Mouse (Mus musculus): ENCODE measurements around the gene Spata31d1a. TPM values are rescaled to one million over a fixed set of nuclear protein-coding genes. Genes with fewer than 3 reads are reported as not detected.

Gene Spata31d1a
- polyA plus RNA-seq (2017; shearing (Covaris generic)): not detected

DNA sequence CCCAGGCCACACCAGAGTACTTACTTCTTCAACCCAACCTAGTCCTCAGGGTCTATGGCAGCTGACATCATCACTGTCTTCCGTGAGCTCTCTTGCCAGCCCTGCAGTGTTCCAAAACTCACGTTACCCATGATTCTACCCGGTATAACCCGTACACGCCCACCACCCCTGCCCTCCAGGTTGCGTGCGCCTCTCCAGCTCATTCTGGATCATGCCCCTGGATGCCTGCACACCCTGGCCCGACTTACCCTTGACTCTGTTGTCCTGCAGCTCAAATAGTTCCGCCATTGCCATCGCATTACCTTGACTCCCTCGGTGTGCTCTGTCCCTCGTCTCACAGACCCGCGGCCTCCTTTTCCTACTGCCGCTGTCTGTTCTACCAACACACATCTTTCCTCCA, at the start of gene Spata31d1a:
TSS of gene Spata31d1a (minus strand) at position 101 of the 400 bp plus-strand sequence.

DNA sequence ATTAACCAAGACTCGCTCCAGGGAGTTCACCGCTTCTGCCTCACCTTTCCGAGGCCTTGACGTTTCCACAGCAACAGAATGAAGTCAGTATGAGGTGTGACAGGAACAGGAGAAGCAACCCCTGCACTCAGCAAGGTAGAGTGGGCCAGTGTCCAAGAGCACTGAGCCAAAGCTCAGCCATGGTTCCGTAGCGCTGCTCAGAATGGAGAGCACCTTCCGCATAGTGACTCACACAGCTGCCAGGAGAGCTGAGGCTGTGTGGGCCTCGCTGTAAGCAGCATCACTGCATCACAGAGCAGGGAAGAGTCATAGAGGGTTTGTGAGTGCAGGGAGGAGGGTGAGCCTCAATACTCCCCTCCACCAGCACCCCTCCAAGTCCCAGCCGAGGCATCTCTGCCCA, 36.6 kb upstream of the Spata31d1a start, which contains the start of gene 1700014D04Rik:
TSS of gene 1700014D04Rik (minus strand) at position 42 of the 400 bp plus-strand sequence.

DNA sequence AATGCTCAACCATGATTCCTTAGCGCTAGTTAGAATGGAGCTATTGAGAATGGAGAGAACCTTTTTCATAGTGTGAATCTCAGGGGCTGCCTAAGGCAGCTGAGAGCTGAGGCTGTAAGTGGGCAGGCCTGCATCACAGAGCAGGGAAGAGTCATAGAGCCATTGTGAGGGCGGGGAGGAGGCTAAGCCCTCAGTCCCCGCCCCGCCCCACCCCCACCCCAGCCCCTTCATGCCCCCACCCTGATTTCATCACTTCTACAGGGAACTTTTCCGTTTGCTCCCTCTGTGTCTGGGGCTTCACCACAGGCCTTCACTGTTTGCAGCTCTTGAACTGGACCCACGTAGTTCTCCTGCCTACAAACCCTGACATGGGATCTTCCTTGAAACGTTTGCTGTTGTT, 21.5 kb upstream of the Spata31d1a start, which contains the start of gene Spata31d1d:
TSS of gene Spata31d1d (minus strand) at position 101 of the 400 bp plus-strand sequence.

DNA sequence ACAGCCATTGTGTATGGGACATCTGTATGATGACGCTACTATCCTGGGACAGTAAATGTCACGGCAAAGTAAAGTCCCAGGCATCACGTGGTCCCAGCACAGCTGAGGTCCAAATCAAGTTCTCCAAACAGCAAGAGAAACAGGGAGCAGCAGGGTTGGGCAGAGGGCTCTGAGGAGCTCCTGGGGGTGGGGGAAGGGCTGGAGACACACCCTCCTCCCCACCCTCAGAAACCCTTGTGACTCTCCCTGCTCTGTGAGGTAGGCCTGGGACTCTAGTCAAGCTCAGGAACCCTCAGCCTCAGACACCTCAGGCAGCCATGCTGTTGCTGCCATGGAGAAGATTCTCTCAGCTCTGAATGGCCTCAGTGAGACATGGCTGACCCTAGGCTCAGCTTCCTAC, 1.9 kb upstream of the Spata31d1a start, which contains the start of gene Spata31d1b:
TSS of gene Spata31d1b (plus strand) at position 301 of the 400 bp plus-strand sequence.

DNA sequence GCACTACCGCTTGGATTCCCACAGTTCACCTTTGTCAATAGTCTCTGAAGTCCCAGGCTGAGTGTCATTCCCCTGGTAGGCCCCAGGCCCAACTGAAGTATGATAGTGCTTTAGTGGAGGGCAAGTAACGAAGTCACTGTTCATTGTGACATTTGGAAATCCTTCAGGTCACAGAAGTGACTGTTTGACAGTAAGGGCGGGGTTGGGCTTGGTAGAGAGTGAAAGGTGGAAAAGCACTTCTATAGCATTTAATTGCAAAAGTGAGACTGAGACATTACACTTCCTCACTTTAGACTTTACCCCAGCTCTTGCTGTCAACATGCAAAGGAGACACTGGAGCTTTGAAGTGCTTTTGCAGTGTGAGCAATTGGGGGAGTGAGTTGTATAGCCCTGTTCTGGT, 16.1 kb downstream of the Spata31d1a start, which contains the start of gene 4921517D22Rik:
TSS of gene 4921517D22Rik (minus strand) at position 101 of the 400 bp plus-strand sequence.

DNA sequence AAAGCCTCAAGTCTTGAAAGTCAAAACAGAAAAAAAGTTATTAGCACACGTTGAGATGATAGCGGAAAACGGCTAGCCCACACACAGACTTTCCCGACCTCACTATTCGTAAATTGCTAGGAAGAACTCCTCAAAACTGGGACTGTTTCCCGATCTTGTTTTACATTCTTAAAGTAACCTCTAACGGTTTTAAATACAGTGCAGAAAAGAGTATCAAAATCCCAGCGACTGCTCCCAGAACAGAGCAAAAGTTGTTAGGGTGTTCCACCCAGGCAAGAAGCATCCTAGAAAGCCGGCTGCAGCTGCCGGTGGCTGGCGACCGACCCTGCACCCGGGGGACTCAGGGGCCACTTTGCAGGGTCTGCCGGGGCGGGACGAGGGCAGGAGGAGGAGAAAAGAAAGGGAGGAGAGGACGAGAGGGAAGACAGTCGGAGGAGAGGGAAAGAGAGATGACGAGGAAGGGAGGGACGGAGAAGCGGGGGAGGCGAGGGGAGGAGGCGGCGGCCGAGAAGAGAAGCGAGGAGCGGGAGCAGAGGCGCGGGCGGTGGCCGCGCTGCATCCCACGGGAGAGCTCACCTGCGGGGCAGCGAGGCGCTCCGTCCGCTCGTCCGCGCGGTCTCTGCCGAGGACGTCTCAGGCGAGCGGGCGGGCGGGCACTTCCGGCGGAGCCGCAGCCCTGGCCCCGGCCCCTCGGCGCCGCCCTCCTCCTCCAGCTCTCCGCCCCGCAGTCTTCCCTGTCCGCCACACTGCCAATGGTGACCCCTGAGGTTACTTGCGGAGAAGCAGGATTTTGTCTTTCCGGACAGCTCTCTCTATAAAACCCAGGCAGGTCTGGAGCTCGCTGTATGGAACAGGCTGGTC, 34.7 kb downstream of the Spata31d1a start, which contains the start of gene Golm1:
TSS of gene Golm1 (minus strand) at position 661 of the 861 bp plus-strand sequence.

Other genes with a start within 250 kb of the Spata31d1a start
- gene Agtpbp1, start 125.1 kb downstream of the Spata31d1a start, polyA plus RNA-seq (2017; shearing (Covaris generic)): 28.0 TPM
- 50.9 TPM for gene Naa35, start 125.1 kb downstream of the Spata31d1a start, polyA plus RNA-seq (2017; shearing (Covaris generic))
- 33.9 TPM for gene Golm1, start 34.5 kb downstream of the Spata31d1a start, polyA plus RNA-seq (2017; shearing (Covaris generic))
- gene 4921517D22Rik, start 16.2 kb downstream of the Spata31d1a start, polyA plus RNA-seq (2017; shearing (Covaris generic)): not detected
- not detected for gene Spata31d1b, start 2.0 kb upstream of the Spata31d1a start, polyA plus RNA-seq (2017; shearing (Covaris generic))
- not detected for gene Spata31d1d, start 21.4 kb upstream of the Spata31d1a start, polyA plus RNA-seq (2017; shearing (Covaris generic))
- gene 1700014D04Rik, start 36.4 kb upstream of the Spata31d1a start, polyA plus RNA-seq (2017; shearing (Covaris generic)): not detected
- gene Isca1, start 59.5 kb upstream of the Spata31d1a start, polyA plus RNA-seq (2017; shearing (Covaris generic)): 133 TPM
- gene Gm49354, start 71.9 kb upstream of the Spata31d1a start, polyA plus RNA-seq (2017; shearing (Covaris generic)): not detected
- gene Tut7, start 112.8 kb upstream of the Spata31d1a start, polyA plus RNA-seq (2017; shearing (Covaris generic)): 206 TPM